Mouse (Mus musculus) intestine, embryonic 16.5 days (tissue): Measurements from ENCODE around the gene Dscaml1. TPM values are rescaled to one million over a fixed set of nuclear protein-coding genes. Genes with fewer than 3 reads are reported as not detected.

Experiments used
- ATAC-seq: fragments of 200-750 bp; cut with Nextera tagmentation; 2 replicates; pipeline ENCODE4 v1.8.0; 2017; ENCODE audit warnings: moderate TSS enrichment, moderate library complexity
- H3K27ac ChIP-seq: fragments of 300-500 bp; sonication (generic); 2 replicates; pipeline ENCODE4 v1.5.1; 2014; ENCODE audit warnings: mild to moderate bottlenecking, low read length
- H3K27me3 ChIP-seq: fragments of 300-500 bp; sonication (generic); replicated peaks from 2 replicates; pipeline ENCODE4 v1.6.1; 2014; ENCODE audit warnings: low read length, control low read depth, mixed read lengths; ENCODE audit not compliant: control insufficient read depth, insufficient read depth
- H3K36me3 ChIP-seq: fragments of 300-500 bp; sonication (generic); 2 replicates; pipeline ENCODE4 v1.6.1; 2014; ENCODE audit warnings: low read length, control low read depth; ENCODE audit not compliant: control insufficient read depth, insufficient read depth
- H3K4me1 ChIP-seq: fragments of 300-500 bp; sonication (generic); 2 replicates; pipeline ENCODE4 v1.6.1; 2014; ENCODE audit warnings: low read length, control low read depth, mixed read lengths; ENCODE audit not compliant: control insufficient read depth, insufficient read depth
- H3K4me2 ChIP-seq: fragments of 300-500 bp; sonication (generic); 2 replicates; pipeline ENCODE4 v1.6.1; 2014; ENCODE audit warnings: low read depth, low read length, control low read depth
- H3K4me3 ChIP-seq: fragments of 300-500 bp; sonication (generic); 2 replicates; pipeline ENCODE4 v1.5.1; 2014; ENCODE audit warnings: mild to moderate bottlenecking, low read length
- H3K9ac ChIP-seq: fragments of 300-500 bp; sonication (generic); 2 replicates; pipeline ENCODE4 v1.6.1; 2014; ENCODE audit warnings: low read depth, low read length
- H3K9me3 ChIP-seq: fragments of 300-500 bp; sonication (generic); 2 replicates; pipeline ENCODE4 v1.6.1; 2016; ENCODE audit warnings: low read length, control low read depth; ENCODE audit not compliant: control insufficient read depth
- WGBS: fragments of 180-500 bp; shearing (Covaris S2); extraction: QIAGEN DNeasy Blood & Tissue Kit; methylation state at CpG from one replicate; pipeline ENCODE4 v1.1.7; 2014; 5-methylcytosine and 5-hydroxymethylcytosine counted together
- polyA plus RNA-seq: library from polyadenylated mRNA; unstranded; fragments of >200 nt; fragmentation: Nextera tagmentation; extraction: Ambion mirVana; gene quantifications from 2 replicates; pipeline ENCODE4 v1.2.1, GENCODE M21; 2015

Gene Dscaml1
- polyA plus RNA-seq, 1 experiment from 2014 or later: 0.33 TPM

DNA sequence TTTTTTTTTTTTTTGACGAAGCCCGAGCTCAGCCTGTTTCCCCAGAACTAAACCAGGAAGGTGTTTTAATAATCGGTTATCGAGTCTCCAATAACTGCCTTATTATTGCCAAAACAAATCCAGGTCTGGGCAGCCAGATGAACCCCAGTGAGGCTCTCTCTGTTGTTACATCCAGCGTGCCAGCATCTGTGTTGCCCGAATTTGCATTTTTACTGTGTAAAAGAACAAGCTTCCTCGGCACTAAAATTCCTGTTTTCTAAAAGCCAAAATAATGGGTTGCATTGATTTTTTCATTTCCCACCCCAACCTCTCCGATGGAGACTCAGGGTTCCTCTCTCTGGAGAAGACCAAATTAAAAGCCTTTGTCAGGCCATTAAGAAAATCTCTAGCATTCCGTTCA is 6.7 kb downstream of the Dscaml1 start:
- Histone ChIP-seq H3K27me3 (peaks cover 43% of the 10 kb centered on the region), H3K9ac (no peak overlapping the region), H3K9me3 (no peaks in the 10 kb centered on the region), H3K4me3 (no peak overlapping the region), H3K4me1 (peaks cover 9% of the 10 kb centered on the region), H3K27ac (no peak overlapping the region), H3K4me2 (no peak overlapping the region), H3K36me3 (no peaks in the 10 kb centered on the region)
- no peak for ATAC-seq
- WGBS: 80% methylated on average over 9 of the region's 9 CpGs

DNA sequence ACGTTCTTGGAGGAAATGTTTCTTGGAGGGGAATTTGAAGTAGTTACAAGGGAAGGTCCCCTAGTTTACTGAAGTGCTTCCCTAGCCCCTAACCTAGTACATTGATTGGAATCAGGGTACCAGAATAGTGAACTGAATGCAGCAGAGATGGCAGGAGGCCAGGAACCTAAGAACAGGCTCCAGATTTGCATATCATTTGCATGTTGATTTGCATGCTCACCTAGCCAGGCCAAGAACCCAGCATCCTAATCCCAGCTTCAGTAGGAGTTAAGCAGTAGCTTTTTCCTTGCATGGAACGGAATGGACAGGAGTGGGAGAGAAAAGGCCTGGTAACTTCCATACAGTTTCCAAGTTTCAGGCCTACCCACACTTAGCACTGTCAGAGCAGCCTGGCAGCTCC is 7.7 kb downstream of the Dscaml1 start:
- H3K36me3 ChIP-seq: no peaks in the 10 kb centered on the region
- H3K4me2 ChIP-seq: no peak overlapping the region
- H3K9ac ChIP-seq: no peak overlapping the region
- 76% methylated on average over 2 of the region's 2 CpGs for WGBS
- H3K4me3 ChIP-seq: no peak overlapping the region
- H3K4me1 ChIP-seq: peaks cover 9% of the 10 kb centered on the region
- peaks cover 37% of the 10 kb centered on the region for H3K27me3 ChIP-seq
- no peak for ATAC-seq
- H3K27ac ChIP-seq: no peak overlapping the region
- no peaks in the 10 kb centered on the region for H3K9me3 ChIP-seq

DNA sequence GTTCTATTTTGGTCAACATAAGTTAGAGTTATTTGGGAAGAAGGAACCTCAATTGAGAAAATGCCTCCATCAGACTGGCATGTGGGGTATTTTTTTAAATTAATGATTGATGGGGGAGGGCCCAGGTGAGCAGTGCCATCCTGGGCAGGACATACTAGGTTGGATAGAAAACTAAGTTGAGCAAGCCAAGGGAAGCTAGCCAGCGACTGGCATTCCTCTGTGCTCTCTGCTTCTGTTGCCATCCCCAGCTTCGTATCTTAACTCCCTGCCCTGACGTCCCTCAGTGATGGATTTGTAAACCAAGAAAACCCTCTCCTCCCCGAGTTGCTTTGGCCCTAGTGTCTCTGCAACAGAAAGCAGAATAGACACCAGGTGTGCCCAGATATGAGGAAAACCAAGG is 12.6 kb downstream of the Dscaml1 start:
- H3K9ac ChIP-seq: no peak overlapping the region
- no peaks in the 10 kb centered on the region for H3K27me3 ChIP-seq
- WGBS: 55% methylated on average over 4 of the region's 4 CpGs
- H3K4me3 ChIP-seq: no peak overlapping the region
- no peak for ATAC-seq
- no peaks in the 10 kb centered on the region for H3K9me3 ChIP-seq
- no peak overlapping the region for H3K27ac ChIP-seq
- H3K4me1 ChIP-seq: 0 out of 2 replicates have a peak, but pooled peaks cover 4% of the 10 kb centered on the region
- H3K4me2 ChIP-seq: no peak overlapping the region
- no peaks in the 10 kb centered on the region for H3K36me3 ChIP-seq

DNA sequence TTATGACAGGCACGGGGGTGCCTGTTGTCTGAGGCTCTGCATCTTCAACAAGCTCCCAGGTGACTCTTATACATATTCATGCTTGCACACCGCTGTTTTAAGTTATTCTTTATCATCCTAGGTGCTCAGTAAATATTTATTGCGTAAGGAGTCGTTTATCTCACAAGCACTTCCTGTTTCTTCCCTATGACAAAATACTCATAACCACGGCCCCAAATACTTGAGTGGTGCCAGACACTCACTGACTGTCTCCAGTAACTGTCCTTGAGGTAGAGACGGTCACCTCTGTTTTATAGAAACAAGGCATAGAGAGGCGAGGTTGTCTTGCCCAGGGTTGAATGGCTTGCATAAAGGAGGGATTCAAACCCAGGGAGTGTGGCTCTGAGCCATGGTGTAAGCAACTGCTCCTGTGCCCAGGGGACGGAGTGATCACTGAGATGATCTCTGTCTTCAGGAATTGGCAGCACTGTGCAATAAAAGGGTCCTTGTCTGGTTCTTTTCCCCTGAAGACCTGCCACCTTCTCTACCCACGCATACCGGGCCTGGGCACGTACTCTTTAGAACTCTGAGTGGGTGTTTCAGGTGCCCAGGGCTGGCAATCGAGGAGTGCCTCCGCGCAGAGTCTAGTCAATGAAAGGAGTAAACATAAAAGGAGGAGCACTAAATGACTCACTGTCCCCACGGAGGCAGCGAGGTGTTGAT is 13.8 kb downstream of the Dscaml1 start:
- H3K9ac ChIP-seq: no peak overlapping the region
- H3K36me3 ChIP-seq: no peaks in the 10 kb centered on the region
- no peaks in the 10 kb centered on the region for H3K9me3 ChIP-seq
- no peaks in the 10 kb centered on the region for H3K27me3 ChIP-seq
- 0 out of 2 replicates have a peak, but pooled peaks cover 8% of the 10 kb centered on the region for H3K4me1 ChIP-seq
- no peak overlapping the region for H3K4me3 ChIP-seq
- H3K27ac ChIP-seq: no peak overlapping the region
- no peak overlapping the region for H3K4me2 ChIP-seq
- 63% methylated on average over 16 of the region's 16 CpGs for WGBS
- no peak for ATAC-seq

DNA sequence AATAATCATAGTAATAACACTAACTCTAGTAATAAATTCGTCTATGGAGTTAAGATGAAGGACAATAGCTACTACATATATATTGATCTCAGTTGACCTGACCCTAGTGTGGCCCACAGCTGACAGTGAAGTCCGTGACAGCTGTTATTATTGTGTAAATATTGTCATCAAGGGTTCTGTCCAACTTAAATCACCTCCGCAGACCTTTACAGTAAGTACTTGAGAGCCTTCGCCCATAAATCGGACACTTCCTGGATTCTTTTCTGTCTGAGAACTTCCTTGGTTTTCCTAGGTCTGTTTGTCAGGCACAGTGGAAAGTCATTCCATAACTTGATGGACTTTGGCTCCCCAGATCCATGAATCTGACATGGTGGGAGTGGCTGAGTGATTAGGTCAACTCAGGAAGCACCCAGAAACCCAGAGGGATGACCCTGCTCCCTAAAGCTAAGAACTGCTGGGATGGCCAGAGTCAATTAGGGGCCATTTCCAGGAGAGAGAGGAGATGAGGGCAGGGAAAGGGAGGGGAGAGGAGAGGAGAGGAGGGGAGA is 17.9 kb downstream of the Dscaml1 start:
- peak; percentile 76 for ATAC-seq
- 0 out of 2 replicates have a peak, but pooled peaks cover 9% of the 10 kb centered on the region for H3K4me1 ChIP-seq
- no peaks in the 10 kb centered on the region for H3K27me3 ChIP-seq
- no peaks in the 10 kb centered on the region for H3K9me3 ChIP-seq
- H3K4me3 ChIP-seq: no peak overlapping the region
- 53% methylated on average over 5 of the region's 5 CpGs for WGBS
- H3K27ac ChIP-seq: no peak overlapping the region
- H3K36me3 ChIP-seq: no peaks in the 10 kb centered on the region
- H3K4me2 ChIP-seq: no peak overlapping the region
- no peak overlapping the region for H3K9ac ChIP-seq

DNA sequence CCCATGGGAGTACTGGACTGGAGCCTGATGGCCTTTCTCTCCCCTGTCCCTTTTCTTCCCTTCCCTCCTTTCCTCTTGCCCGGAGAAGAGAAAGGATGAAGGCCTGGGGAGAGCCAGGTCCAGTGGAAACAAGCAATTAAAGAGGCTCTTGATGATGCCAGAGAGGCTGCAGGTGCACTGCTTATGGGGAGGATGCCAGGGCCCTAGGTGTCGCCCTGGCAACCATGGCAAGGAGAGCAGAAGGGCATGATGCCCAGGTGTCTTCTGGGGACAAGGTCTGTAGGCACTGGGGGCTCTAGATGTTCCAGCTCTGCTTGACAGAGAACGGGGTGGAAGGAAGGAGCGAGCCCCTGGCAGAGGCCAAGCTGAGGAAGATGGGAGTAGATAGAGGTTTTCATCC is 23.2 kb downstream of the Dscaml1 start:
- 90% methylated on average over 4 of the region's 4 CpGs for WGBS
- no peaks in the 10 kb centered on the region for H3K27me3 ChIP-seq
- H3K4me1 ChIP-seq: 0 out of 2 replicates have a peak, but pooled peaks cover 5% of the 10 kb centered on the region
- H3K4me3 ChIP-seq: no peak overlapping the region
- no peak overlapping the region for H3K9ac ChIP-seq
- no peak overlapping the region for H3K4me2 ChIP-seq
- no peaks in the 10 kb centered on the region for H3K36me3 ChIP-seq
- no peaks in the 10 kb centered on the region for H3K9me3 ChIP-seq
- no peak overlapping the region for H3K27ac ChIP-seq
- no peak for ATAC-seq

- H3K9ac ChIP-seq: no peak overlapping the region
- H3K27me3 ChIP-seq: no peaks in the 10 kb centered on the region
- H3K4me3 ChIP-seq: no peak overlapping the region
- no peaks in the 10 kb centered on the region for H3K36me3 ChIP-seq
- no peak overlapping the region for H3K27ac ChIP-seq
- no peaks in the 10 kb centered on the region for H3K9me3 ChIP-seq
- H3K4me2 ChIP-seq: no peak overlapping the region
- 93% methylated on average over 4 of the region's 4 CpGs for WGBS
- no peak for ATAC-seq
- no peaks in the 10 kb centered on the region for H3K4me1 ChIP-seq
Observed at GRCm38 (mm10) chr9:45451346-45451745, 24.9 kb downstream of the Dscaml1 start.

- H3K4me1 ChIP-seq: no peaks in the 10 kb centered on the region
- ATAC-seq: no peak
- H3K9me3 ChIP-seq: no peaks in the 10 kb centered on the region
- H3K4me2 ChIP-seq: no peak overlapping the region
- H3K36me3 ChIP-seq: no peaks in the 10 kb centered on the region
- 82% methylated on average over 10 of the region's 10 CpGs for WGBS
- no peaks in the 10 kb centered on the region for H3K27me3 ChIP-seq
- no peak overlapping the region for H3K9ac ChIP-seq
- no peak overlapping the region for H3K4me3 ChIP-seq
- no peak overlapping the region for H3K27ac ChIP-seq
Observed at GRCm38 (mm10) chr9:45454032-45454431, 27.6 kb downstream of the Dscaml1 start.

- H3K4me3 ChIP-seq: no peak overlapping the region
- 74% methylated on average over 8 of the region's 8 CpGs for WGBS
- H3K36me3 ChIP-seq: no peaks in the 10 kb centered on the region
- ATAC-seq: no peak
- no peaks in the 10 kb centered on the region for H3K4me1 ChIP-seq
- no peaks in the 10 kb centered on the region for H3K9me3 ChIP-seq
- no peaks in the 10 kb centered on the region for H3K27me3 ChIP-seq
- H3K9ac ChIP-seq: no peak overlapping the region
- H3K27ac ChIP-seq: no peak overlapping the region
- H3K4me2 ChIP-seq: no peak overlapping the region
Observed at GRCm38 (mm10) chr9:45454889-45455610, 28.6 kb downstream of the Dscaml1 start.
